Mouse (Mus musculus): Measurements from ENCODE around the gene Abat. TPM values are rescaled to one million over a fixed set of nuclear protein-coding genes. Genes with fewer than 3 reads are reported as not detected.

Gene Abat
- 30.2 and 34.8 TPM in 2 replicates for polyA plus RNA-seq (2015; fragmentation: Nextera tagmentation; extraction: Ambion mirVana)

GRCm38 (mm10) chr16:8513236-8513906, at the start of gene Abat:
TSS of gene Abat (plus strand) at chr16:8513429.
- peak within 1 kb of the TSS; percentile 29; the same call in 1 of the 2 replicates for H3K27ac ChIP-seq (replicated peaks)
- peaks cover 5% of the 10 kb centered on the region; the same call in 1 of the 2 replicates for H3K4me1 ChIP-seq (replicated peaks)
- ATAC-seq (ENCODE audit: insufficient read depth) = peak; percentile 86
- no peaks in the 10 kb centered on the region for H3K9me3 ChIP-seq (replicated peaks)
- no peak within 1 kb of the TSS for H3K9ac ChIP-seq
- H3K4me3 ChIP-seq (replicated peaks) = peak within 1 kb of the TSS; percentile 55
- peaks cover 35% of the 10 kb centered on the region for H3K27me3 ChIP-seq
- H3K36me3 ChIP-seq (replicated peaks) = no peaks in the 10 kb centered on the region
- 1% methylated on average over 45 of the region's 46 CpGs for WGBS (ENCODE audit: insufficient replicate concordance)
- peak within 1 kb of the TSS; percentile 50 for H3K4me2 ChIP-seq

- H3K36me3 ChIP-seq (replicated peaks) = 0 out of 2 replicates have a peak, but pooled peaks cover 3% of the 10 kb centered on the region
- H3K27me3 ChIP-seq = peaks cover 5% of the 10 kb centered on the region; the same call in 1 of the 2 replicates
- WGBS (ENCODE audit: insufficient replicate concordance) = 78% methylated on average over 2 of the region's 2 CpGs
- H3K4me2 ChIP-seq = peak overlapping the region; percentile 92
- no peak overlapping the region for H3K27ac ChIP-seq (replicated peaks)
- H3K4me1 ChIP-seq (replicated peaks) = peaks cover 16% of the 10 kb centered on the region
- no peak for ATAC-seq (ENCODE audit: insufficient read depth)
- no peak overlapping the region for H3K9ac ChIP-seq
- H3K9me3 ChIP-seq (replicated peaks) = no peaks in the 10 kb centered on the region
- H3K4me3 ChIP-seq (replicated peaks) = peak overlapping the region; percentile 69
These were observed 43.1 kb upstream of the Abat start for GRCm38 (mm10) chr16:8470132-8470531.

GRCm38 (mm10) chr16:8470603-8471481, 42.4 kb upstream of the Abat start, which contains the start of gene Mettl22:
TSS of gene Mettl22 (plus strand) at chr16:8470788.
- 0 out of 2 replicates have a peak, but pooled peaks cover 3% of the 10 kb centered on the region for H3K36me3 ChIP-seq (replicated peaks)
- H3K4me1 ChIP-seq (replicated peaks) = peaks cover 16% of the 10 kb centered on the region
- no peaks in the 10 kb centered on the region for H3K9me3 ChIP-seq (replicated peaks)
- H3K4me3 ChIP-seq (replicated peaks) = peak within 1 kb of the TSS; percentile 69
- peak; percentile 98 for ATAC-seq (ENCODE audit: insufficient read depth)
- under 1% methylated on average over 48 of the region's 48 CpGs for WGBS (ENCODE audit: insufficient replicate concordance)
- peak within 1 kb of the TSS; percentile 92 for H3K4me2 ChIP-seq
- peak within 1 kb of the TSS; percentile 78 for H3K27ac ChIP-seq (replicated peaks)
- H3K9ac ChIP-seq = peak within 1 kb of the TSS; percentile 72
- H3K27me3 ChIP-seq = peaks cover 5% of the 10 kb centered on the region; the same call in 1 of the 2 replicates

GRCm38 (mm10) chr16:8487396-8488005, 25.7 kb upstream of the Abat start:
- no peaks in the 10 kb centered on the region for H3K4me1 ChIP-seq (replicated peaks)
- H3K4me3 ChIP-seq (replicated peaks) = no peak overlapping the region
- H3K36me3 ChIP-seq (replicated peaks) = peaks cover 30% of the 10 kb centered on the region
- WGBS (ENCODE audit: insufficient replicate concordance) = 86% methylated on average over 9 of the region's 9 CpGs
- no peaks in the 10 kb centered on the region for H3K9me3 ChIP-seq (replicated peaks)
- no peaks in the 10 kb centered on the region for H3K27me3 ChIP-seq
- no peak overlapping the region for H3K4me2 ChIP-seq
- no peak overlapping the region for H3K9ac ChIP-seq
- no peak for ATAC-seq (ENCODE audit: insufficient read depth)
- H3K27ac ChIP-seq (replicated peaks) = no peak overlapping the region

GRCm38 (mm10) chr16:8489340-8489739, 23.9 kb upstream of the Abat start:
- Histone ChIP-seq H3K4me1 (replicated peaks) (no peaks in the 10 kb centered on the region), H3K9ac (no peak overlapping the region), H3K9me3 (replicated peaks) (no peaks in the 10 kb centered on the region), H3K4me3 (replicated peaks) (no peak overlapping the region), H3K4me2 (no peak overlapping the region), H3K27me3 (no peaks in the 10 kb centered on the region), H3K27ac (replicated peaks) (no peak overlapping the region), H3K36me3 (replicated peaks) (peaks cover 18% of the 10 kb centered on the region)
- no peak for ATAC-seq (ENCODE audit: insufficient read depth)
- 77% methylated on average over 5 of the region's 5 CpGs for WGBS (ENCODE audit: insufficient replicate concordance)

GRCm38 (mm10) chr16:8491743-8492490, 21.3 kb upstream of the Abat start:
- no peaks in the 10 kb centered on the region for H3K4me1 ChIP-seq (replicated peaks)
- H3K36me3 ChIP-seq (replicated peaks) = peaks cover 6% of the 10 kb centered on the region; the same call in 1 of the 2 replicates
- WGBS (ENCODE audit: insufficient replicate concordance) = 25% methylated on average over 13 of the region's 13 CpGs
- H3K27me3 ChIP-seq = no peaks in the 10 kb centered on the region
- no peak overlapping the region for H3K4me2 ChIP-seq
- H3K4me3 ChIP-seq (replicated peaks) = no peak overlapping the region
- no peaks in the 10 kb centered on the region for H3K9me3 ChIP-seq (replicated peaks)
- H3K9ac ChIP-seq = no peak overlapping the region
- ATAC-seq (ENCODE audit: insufficient read depth) = no peak
- no peak overlapping the region for H3K27ac ChIP-seq (replicated peaks)

- Histone ChIP-seq H3K27me3 (no peaks in the 10 kb centered on the region), H3K4me2 (no peak overlapping the region), H3K4me3 (replicated peaks) (no peak overlapping the region), H3K9me3 (replicated peaks) (no peaks in the 10 kb centered on the region), H3K9ac (no peak overlapping the region), H3K36me3 (replicated peaks) (no peaks in the 10 kb centered on the region), H3K4me1 (replicated peaks) (no peaks in the 10 kb centered on the region), H3K27ac (replicated peaks) (no peak overlapping the region)
- 0 out of 2 replicates have a peak, but pooled peaks have one; percentile 42 for ATAC-seq (ENCODE audit: insufficient read depth)
- 22% methylated on average over 4 of the region's 4 CpGs for WGBS (ENCODE audit: insufficient replicate concordance)
These were observed 19.0 kb upstream of the Abat start for GRCm38 (mm10) chr16:8494268-8494667.

GRCm38 (mm10) chr16:8496967-8497366, 16.3 kb upstream of the Abat start:
- no peaks in the 10 kb centered on the region for H3K4me1 ChIP-seq (replicated peaks)
- no peak overlapping the region for H3K4me2 ChIP-seq
- no peak for ATAC-seq (ENCODE audit: insufficient read depth)
- no peak overlapping the region for H3K4me3 ChIP-seq (replicated peaks)
- no peaks in the 10 kb centered on the region for H3K27me3 ChIP-seq
- no peaks in the 10 kb centered on the region for H3K9me3 ChIP-seq (replicated peaks)
- no peaks in the 10 kb centered on the region for H3K36me3 ChIP-seq (replicated peaks)
- no peak overlapping the region for H3K9ac ChIP-seq
- no peak overlapping the region for H3K27ac ChIP-seq (replicated peaks)
- WGBS (ENCODE audit: insufficient replicate concordance) = 47% methylated on average over 2 of the region's 2 CpGs

- WGBS (ENCODE audit: insufficient replicate concordance) = 25% methylated on average over 2 of the region's 2 CpGs
- no peaks in the 10 kb centered on the region for H3K27me3 ChIP-seq
- H3K27ac ChIP-seq (replicated peaks) = no peak overlapping the region
- H3K36me3 ChIP-seq (replicated peaks) = no peaks in the 10 kb centered on the region
- no peak overlapping the region for H3K4me2 ChIP-seq
- ATAC-seq (ENCODE audit: insufficient read depth) = no peak
- H3K4me1 ChIP-seq (replicated peaks) = no peaks in the 10 kb centered on the region
- no peak overlapping the region for H3K9ac ChIP-seq
- no peaks in the 10 kb centered on the region for H3K9me3 ChIP-seq (replicated peaks)
- H3K4me3 ChIP-seq (replicated peaks) = no peak overlapping the region
These were observed 9.0 kb upstream of the Abat start for GRCm38 (mm10) chr16:8504271-8504670.

- Histone ChIP-seq H3K4me1 (replicated peaks) (0 out of 2 replicates have a peak, but pooled peaks cover under 1% of the 10 kb centered on the region), H3K27me3 (peaks cover 31% of the 10 kb centered on the region), H3K36me3 (replicated peaks) (no peaks in the 10 kb centered on the region), H3K4me3 (replicated peaks) (no peak overlapping the region), H3K9ac (no peak overlapping the region), H3K4me2 (no peak overlapping the region), H3K9me3 (replicated peaks) (no peaks in the 10 kb centered on the region), H3K27ac (replicated peaks) (no peak overlapping the region)
- 52% methylated on average over 5 of the region's 5 CpGs for WGBS (ENCODE audit: insufficient replicate concordance)
- no peak for ATAC-seq (ENCODE audit: insufficient read depth)
These were observed 3.3 kb upstream of the Abat start for GRCm38 (mm10) chr16:8509894-8510293.

All from liver, embryonic 15.5 days (tissue).